Mouse (Mus musculus) lung, embryonic 16.5 days (tissue): ENCODE measurements around the gene Dglucy. TPM values are rescaled to one million over a fixed set of nuclear protein-coding genes. Genes with fewer than 3 reads are reported as not detected.
"Not testable (repeated sequence)": the region's sequence is repeated elsewhere in the genome, so short reads cannot be mapped to it uniquely, and the experiment has no call there.

Experiments used
- ATAC-seq: fragments of 200-750 bp; cut with Nextera tagmentation; 2 replicates; pipeline ENCODE4 v1.8.0; 2017; ENCODE audit warnings: low read depth, mild to moderate bottlenecking, moderate library complexity
- H3K27ac ChIP-seq: fragments of 300-500 bp; sonication (generic); 2 replicates; pipeline ENCODE4 v1.5.1; 2014; ENCODE audit warnings: mild to moderate bottlenecking, control low read depth, low read length
- H3K27me3 ChIP-seq: fragments of 300-500 bp; sonication (generic); 2 replicates; pipeline ENCODE4 v1.6.1; 2014; ENCODE audit warnings: low read depth, low read length, mixed read lengths; ENCODE audit not compliant: control insufficient read depth, insufficient read depth
- H3K36me3 ChIP-seq: fragments of 300-500 bp; sonication (generic); 2 replicates; pipeline ENCODE4 v1.6.1; 2014; ENCODE audit warnings: low read length; ENCODE audit not compliant: control insufficient read depth, insufficient read depth
- H3K4me1 ChIP-seq: fragments of 300-500 bp; sonication (generic); replicated peaks from 2 replicates; pipeline ENCODE4 v1.6.1; 2014; ENCODE audit warnings: low read length, mixed read lengths; ENCODE audit not compliant: control insufficient read depth, insufficient read depth
- H3K4me2 ChIP-seq: fragments of 300-500 bp; sonication (generic); 2 replicates; pipeline ENCODE4 v1.6.1; 2014; ENCODE audit warnings: low read depth, low read length, control low read depth
- H3K4me3 ChIP-seq: fragments of 300-500 bp; sonication (generic); 2 replicates; pipeline ENCODE4 v1.5.1; 2014; ENCODE audit warnings: mild to moderate bottlenecking, low read length, control low read depth
- H3K9ac ChIP-seq: fragments of 300-500 bp; sonication (generic); 2 replicates; pipeline ENCODE4 v1.6.1; 2014; ENCODE audit warnings: low read length, control low read depth
- H3K9me3 ChIP-seq: fragments of 300-500 bp; sonication (generic); 2 replicates; pipeline ENCODE4 v1.6.1; 2016; ENCODE audit warnings: low read length; ENCODE audit not compliant: control insufficient read depth
- WGBS: fragments of 180-500 bp; shearing (Covaris S2); extraction: QIAGEN DNeasy Blood & Tissue Kit; methylation state at CpG from one replicate; pipeline ENCODE4 v1.1.7; 2014; 5-methylcytosine and 5-hydroxymethylcytosine counted together
- polyA plus RNA-seq: library from polyadenylated mRNA; unstranded; fragments of >200 nt; fragmentation: Nextera tagmentation; extraction: Ambion mirVana; gene quantifications from 2 replicates; pipeline ENCODE4 v1.2.1, GENCODE M21; 2015

The Dglucy gene
- polyA plus RNA-seq, 1 experiment from 2014 or later: 5.7 TPM

DNA sequence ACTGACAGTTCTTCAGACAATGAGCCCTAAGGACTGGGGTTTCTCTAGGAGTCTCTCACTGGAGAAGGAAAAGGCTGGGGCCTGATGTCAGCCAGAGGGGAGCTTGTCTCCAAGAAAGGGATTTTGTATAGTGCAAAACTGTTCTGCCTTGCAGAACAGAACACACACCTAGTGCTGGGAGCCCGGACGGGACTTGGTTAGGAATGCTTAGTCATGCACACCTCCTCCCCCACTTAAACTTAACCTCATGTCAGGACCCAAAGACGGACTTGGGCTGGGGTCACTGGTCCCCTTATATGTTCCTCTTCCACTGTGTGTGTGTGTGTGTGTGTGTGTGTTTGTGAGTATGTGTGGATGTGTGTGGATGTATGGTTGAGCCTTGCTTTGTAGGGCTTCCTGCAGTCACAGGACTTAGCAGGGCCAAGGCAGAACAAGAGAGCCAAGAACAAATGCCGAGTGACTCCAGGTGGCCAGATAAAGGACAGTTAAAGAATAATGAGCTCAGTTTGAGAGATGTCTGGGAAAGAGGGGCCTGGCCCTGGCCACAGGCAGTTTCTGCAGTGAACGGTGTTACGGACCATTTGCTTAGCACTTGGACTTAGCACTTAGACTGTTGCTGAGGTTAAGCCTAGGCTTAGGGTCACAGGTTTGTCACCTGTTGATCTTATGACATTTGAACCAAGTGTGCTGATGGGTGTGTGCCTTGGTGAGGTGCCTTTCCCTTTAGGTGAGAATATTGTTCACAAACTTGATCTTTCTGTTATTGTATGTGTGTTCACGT is 15.8 kb downstream of the Dglucy start:
- Histone ChIP-seq H3K27me3 (no peaks in the 10 kb centered on the region), H3K4me1 (no peaks in the 10 kb centered on the region), H3K4me3 (no peak overlapping the region), H3K9me3 (no peaks in the 10 kb centered on the region), H3K27ac (no peak overlapping the region), H3K9ac (no peak overlapping the region), H3K4me2 (no peak overlapping the region), H3K36me3 (no peaks in the 10 kb centered on the region)
- no peak for ATAC-seq
- WGBS: 51% methylated on average over 7 of the region's 7 CpGs

DNA sequence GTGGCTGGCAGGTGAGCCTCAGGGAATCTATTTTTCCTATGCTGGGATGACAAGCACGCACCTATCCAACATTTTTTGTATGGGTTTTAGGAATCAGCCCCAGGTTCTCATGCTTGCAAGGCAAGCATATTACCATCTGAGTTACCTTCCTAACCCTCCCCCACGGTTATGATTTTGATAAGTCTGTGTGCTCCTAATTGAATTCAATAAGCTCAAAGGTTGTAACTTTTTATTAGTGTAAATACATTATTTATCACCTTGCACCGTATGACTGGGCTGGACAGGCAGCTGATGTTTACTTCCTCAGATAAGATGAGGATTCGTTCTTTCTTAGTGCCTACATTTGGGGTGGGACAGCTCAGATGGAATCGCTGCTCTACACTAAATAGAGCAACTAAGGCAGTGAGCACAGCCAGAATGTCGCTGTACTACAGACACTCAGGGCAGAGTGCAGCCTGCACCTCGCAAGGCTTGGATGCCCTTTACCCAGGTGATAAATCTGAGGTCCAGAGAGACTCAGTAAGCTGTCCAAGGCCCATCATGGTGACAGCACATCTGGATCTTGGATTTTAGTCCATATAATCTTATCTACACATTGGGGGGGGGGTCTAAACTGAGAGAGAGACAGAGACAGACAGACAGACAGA is 16.7 kb downstream of the Dglucy start:
- no peak overlapping the region for H3K4me3 ChIP-seq
- H3K9ac ChIP-seq: no peak overlapping the region
- no peaks in the 10 kb centered on the region for H3K4me1 ChIP-seq
- ATAC-seq: no peak
- WGBS: 63% methylated on average over 7 of the region's 7 CpGs
- no peak overlapping the region for H3K4me2 ChIP-seq
- no peaks in the 10 kb centered on the region for H3K36me3 ChIP-seq
- H3K9me3 ChIP-seq: no peaks in the 10 kb centered on the region
- no peak overlapping the region for H3K27ac ChIP-seq
- no peaks in the 10 kb centered on the region for H3K27me3 ChIP-seq

DNA sequence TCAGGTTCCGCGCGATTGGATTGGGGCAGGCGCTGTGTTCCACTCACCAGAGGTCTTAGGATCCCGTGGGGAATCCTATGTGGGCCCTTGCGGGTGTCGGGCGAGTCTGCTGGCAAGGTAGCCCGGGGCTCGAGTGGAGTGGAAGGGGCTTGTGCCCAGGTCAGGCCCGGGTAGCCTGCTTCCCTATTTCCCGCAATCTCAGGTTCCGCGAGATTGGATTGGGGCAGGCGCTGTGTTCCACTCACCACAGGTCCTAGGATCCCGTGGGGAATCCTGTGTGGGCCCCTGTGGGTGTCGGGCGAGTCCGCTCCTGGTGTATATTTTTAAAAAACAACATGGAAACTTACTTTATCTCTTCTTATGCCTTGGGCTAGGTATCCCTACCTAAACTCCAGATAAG is 24.5 kb downstream of the Dglucy start:
- not testable (repeated sequence) for H3K4me3 ChIP-seq, ATAC-seq, H3K9ac ChIP-seq, H3K4me2 ChIP-seq, H3K36me3 ChIP-seq, H3K9me3 ChIP-seq, H3K27ac ChIP-seq, H3K4me1 ChIP-seq, H3K27me3 ChIP-seq
- WGBS: 94% methylated on average over 19 of the region's 19 CpGs

DNA sequence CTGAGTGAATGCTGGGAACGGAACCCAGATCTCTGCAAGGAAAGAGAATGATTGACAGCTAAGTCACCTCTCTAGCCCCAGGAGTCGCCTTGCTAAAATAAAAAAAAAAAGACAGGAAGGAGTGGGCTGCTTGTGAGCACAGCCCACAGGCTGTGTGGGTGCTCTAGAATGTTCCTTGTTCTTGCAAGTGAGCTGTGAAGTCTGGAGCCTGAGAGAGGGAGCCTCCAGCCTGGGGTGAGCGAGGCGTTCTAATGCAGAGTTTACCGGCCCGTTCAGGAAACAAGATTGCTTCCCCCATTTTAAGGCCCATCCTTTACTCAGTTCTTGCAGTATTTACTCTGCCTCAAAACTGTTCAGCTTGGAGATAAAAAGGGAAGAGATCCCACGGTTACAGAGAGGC is 28.4 kb downstream of the Dglucy start:
- no peak overlapping the region for H3K4me2 ChIP-seq
- ATAC-seq: no peak
- no peaks in the 10 kb centered on the region for H3K9me3 ChIP-seq
- no peaks in the 10 kb centered on the region for H3K4me1 ChIP-seq
- H3K27ac ChIP-seq: no peak overlapping the region
- H3K36me3 ChIP-seq: no peaks in the 10 kb centered on the region
- H3K9ac ChIP-seq: no peak overlapping the region
- 70% methylated on average over 7 of the region's 7 CpGs for WGBS
- no peaks in the 10 kb centered on the region for H3K27me3 ChIP-seq
- H3K4me3 ChIP-seq: no peak overlapping the region

DNA sequence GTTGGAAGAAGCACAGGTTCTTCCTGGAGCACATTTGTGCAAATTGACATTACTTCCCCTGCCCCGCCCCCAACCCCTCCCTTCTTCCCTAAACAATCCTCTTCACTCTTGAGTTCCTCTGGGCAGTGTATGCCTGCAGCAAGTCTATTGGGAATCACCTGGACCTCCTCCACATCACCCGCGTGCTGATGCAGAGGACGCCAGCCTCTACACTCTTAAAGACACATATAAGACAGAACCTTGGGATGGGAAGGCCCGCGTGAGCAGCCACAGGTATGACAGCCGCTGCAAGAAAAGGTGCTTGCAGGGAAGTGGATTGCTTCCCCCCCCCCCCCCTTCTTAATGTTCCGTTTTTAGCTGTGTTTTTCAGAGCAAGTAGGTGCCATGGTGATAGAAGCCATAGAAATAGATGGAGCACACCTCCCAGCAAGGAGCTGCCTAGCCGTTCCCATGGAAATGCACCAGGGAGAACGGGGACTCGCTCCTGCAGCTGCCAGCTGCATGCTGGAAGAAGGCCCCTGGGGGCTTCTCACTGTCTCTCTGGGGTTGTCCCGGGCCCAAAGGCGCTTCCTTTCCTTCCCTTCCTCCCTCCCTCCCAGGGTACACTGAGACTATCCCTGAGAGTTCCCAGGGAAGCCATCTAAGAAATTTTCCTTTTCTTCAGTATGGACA is 29.9 kb downstream of the Dglucy start:
- no peak for ATAC-seq
- no peaks in the 10 kb centered on the region for H3K9me3 ChIP-seq
- no peak overlapping the region for H3K4me3 ChIP-seq
- no peaks in the 10 kb centered on the region for H3K27me3 ChIP-seq
- no peaks in the 10 kb centered on the region for H3K4me1 ChIP-seq
- H3K9ac ChIP-seq: no peak overlapping the region
- H3K4me2 ChIP-seq: no peak overlapping the region
- no peaks in the 10 kb centered on the region for H3K36me3 ChIP-seq
- WGBS: 43% methylated on average over 11 of the region's 13 CpGs
- H3K27ac ChIP-seq: no peak overlapping the region

DNA sequence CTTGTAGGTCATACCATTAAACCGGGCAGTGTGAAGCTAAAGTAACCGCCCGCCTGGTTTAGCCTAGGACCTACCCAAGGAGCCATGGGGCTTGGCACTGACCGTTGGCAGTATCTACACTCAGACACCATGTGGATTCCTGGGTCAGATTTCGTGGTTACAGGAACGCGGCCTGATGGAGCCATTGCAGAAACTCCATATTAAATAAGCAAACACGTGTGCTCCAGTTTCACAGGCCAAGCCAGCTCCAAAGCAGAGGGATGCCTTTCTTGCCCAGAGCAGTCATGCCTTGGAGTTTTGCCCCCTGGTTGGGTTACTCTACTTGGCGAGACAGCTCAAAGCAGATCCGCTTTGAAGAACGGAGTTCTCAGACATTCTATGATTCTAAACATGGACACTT is 31.7 kb downstream of the Dglucy start:
- no peak overlapping the region for H3K4me3 ChIP-seq
- 91% methylated on average over 11 of the region's 11 CpGs for WGBS
- H3K36me3 ChIP-seq: no peaks in the 10 kb centered on the region
- no peak overlapping the region for H3K9ac ChIP-seq
- no peaks in the 10 kb centered on the region for H3K9me3 ChIP-seq
- H3K27me3 ChIP-seq: no peaks in the 10 kb centered on the region
- H3K4me1 ChIP-seq: no peaks in the 10 kb centered on the region
- H3K27ac ChIP-seq: no peak overlapping the region
- H3K4me2 ChIP-seq: no peak overlapping the region
- no peak for ATAC-seq

DNA sequence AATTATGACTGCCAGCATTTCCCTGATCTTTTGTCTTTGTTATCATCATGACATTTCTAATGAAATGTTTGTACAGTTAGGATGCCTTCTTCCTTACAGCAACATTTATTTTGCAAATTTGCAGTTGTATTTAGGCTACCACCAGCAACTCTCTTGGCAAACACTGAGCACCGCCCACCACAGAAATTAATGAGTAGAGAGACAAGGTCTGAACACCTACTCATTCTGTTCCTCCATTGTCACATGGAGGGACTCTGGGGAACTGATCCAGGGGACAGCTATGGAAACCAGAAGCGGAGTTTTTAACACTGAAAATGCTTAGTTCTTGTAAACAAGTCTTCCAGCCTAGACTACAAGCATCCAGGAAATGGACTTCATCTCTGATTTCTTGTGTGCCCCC is 35.0 kb downstream of the Dglucy start:
- no peak overlapping the region for H3K27ac ChIP-seq
- no peaks in the 10 kb centered on the region for H3K9me3 ChIP-seq
- no peak overlapping the region for H3K4me3 ChIP-seq
- no peak overlapping the region for H3K4me2 ChIP-seq
- no peaks in the 10 kb centered on the region for H3K27me3 ChIP-seq
- no peaks in the 10 kb centered on the region for H3K4me1 ChIP-seq
- H3K36me3 ChIP-seq: no peaks in the 10 kb centered on the region
- ATAC-seq: no peak
- no peak overlapping the region for H3K9ac ChIP-seq
- 84% methylated on average over 2 of the region's 2 CpGs for WGBS

DNA sequence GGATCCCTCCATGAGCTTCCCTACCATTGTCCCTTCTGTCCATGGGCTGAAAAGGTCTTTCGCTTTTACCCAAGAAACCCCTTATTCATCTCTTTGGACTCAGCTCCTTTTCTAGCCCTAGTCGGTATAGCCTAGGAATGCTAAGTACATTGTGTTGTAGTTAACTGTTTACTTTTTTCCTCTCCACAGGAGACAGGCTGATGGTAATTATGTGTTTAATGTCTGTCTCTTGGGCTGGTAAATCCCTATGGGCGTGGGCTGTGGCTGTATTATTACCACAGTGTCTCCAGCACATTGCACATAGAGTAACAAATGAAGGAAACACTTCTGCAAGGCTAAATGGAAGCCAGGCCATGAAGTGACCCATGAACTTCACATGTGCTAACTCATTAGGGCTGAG is 35.8 kb downstream of the Dglucy start:
- no peak for ATAC-seq
- WGBS: 73% methylated on average over 3 of the region's 3 CpGs

DNA sequence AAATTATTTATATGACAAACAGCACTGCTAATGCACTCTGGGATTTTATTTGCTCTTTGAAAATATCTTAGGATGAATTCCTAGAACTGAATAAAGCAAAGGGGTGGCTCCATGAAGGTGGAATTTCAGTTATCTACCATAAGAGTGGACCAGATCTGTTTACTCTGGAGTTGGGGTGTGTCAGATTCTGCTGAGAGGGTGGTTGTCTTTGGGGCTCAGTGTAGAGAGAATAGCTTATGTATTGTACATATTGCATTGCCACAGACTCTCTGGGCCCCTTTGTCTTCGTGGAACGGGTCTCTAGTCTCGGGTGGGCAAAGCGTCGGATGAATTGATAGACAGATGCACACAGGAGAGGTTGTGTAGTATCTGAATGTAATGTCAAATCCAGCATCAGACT is 38.0 kb downstream of the Dglucy start:
- H3K4me1 ChIP-seq: no peaks in the 10 kb centered on the region
- no peak for ATAC-seq
- H3K4me3 ChIP-seq: no peak overlapping the region
- H3K9ac ChIP-seq: no peak overlapping the region
- H3K36me3 ChIP-seq: no peaks in the 10 kb centered on the region
- H3K27me3 ChIP-seq: no peaks in the 10 kb centered on the region
- H3K4me2 ChIP-seq: no peak overlapping the region
- WGBS: 80% methylated on average over 5 of the region's 5 CpGs
- no peak overlapping the region for H3K27ac ChIP-seq
- no peaks in the 10 kb centered on the region for H3K9me3 ChIP-seq

More for the DNA sequence above, 35.8 kb downstream of the Dglucy start:
- no peaks in the 10 kb centered on the region for H3K36me3 ChIP-seq
- H3K4me1 ChIP-seq: no peaks in the 10 kb centered on the region
- no peak overlapping the region for H3K4me2 ChIP-seq
- H3K9ac ChIP-seq: no peak overlapping the region
- no peak overlapping the region for H3K4me3 ChIP-seq
- H3K27me3 ChIP-seq: no peaks in the 10 kb centered on the region
- H3K9me3 ChIP-seq: no peaks in the 10 kb centered on the region
- no peak overlapping the region for H3K27ac ChIP-seq
